Comparison of ENCODE assay signal across 9 mouse cellular contexts in the genomic region with DNA sequence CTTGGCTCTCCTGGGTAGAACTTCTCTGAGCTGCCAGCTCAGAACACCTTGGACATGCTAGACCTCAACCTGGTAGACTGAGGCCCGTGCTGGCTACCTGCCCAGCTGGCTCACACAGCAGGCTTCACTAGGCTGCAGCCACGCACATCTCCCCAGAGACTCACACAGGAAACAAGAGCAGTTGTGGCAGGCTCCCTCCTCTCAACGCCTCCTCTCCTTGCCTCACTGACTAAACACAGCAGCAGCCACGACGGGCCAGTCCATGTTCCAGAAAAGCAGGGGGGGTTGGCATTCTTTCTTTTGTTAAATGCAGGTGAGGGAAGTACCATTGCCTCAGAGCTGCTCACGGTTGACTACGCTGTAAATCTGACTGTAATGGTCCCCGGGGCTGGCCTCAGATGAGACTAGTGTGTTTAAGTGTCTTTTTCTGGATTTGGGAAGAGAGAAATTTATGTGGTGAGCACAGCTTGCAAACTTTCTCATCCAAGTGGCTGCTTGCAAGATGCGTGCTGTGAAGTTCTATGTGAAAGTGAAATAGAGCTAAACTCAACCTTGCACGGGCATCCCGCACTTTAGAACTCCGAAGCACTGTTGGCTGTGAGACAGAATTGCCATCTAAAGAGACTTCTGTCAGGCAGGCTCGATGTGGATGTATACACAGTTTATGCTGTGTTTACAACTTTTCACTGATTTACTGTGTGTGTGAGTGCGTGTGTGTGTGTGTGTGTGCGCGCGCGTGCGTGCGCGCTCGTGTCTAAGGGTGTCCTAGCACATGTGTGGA.
DNase-seq lines count a peak whose midpoint lies in the region; ATAC-seq and TF ChIP-seq lines count a peak whose summit lies in the region.
"Had no signal": no experiment of that assay in that cellular context is flagged by ENCODE, and none has a peak within 500 bp of the region (broad histone marks: within the 10 kb centered on the region; RNA-seq: fewer than 3 reads in every experiment).

No protein-coding gene starts in this region.

- 0 out of 2 replicates have a peak, but pooled peaks cover under 1% of the 10 kb centered on the region for H3K9me3 ChIP-seq in forebrain, embryonic 10.5 days
- H3K9me3 ChIP-seq in heart, embryonic 15.5 days (replicated peaks) = no peaks in the 10 kb centered on the region
- H3K9me3 ChIP-seq in kidney, postnatal 0 days (replicated peaks; ENCODE audit: low read length) = no peaks in the 10 kb centered on the region
- H3K9me3 ChIP-seq: G1E had no signal

- TF ChIP-seq CTCF in kidney, postnatal 0 days (IDR thresholded peaks at IDR 0.05; ENCODE audit: low read depth) = no peak; the same call in 1 of the 2 replicates

- H3K4me3 ChIP-seq in forebrain, embryonic 10.5 days = peak overlapping the region; percentile 53
- H3K4me3 ChIP-seq in heart, embryonic 15.5 days = peak overlapping the region; percentile 46
- peak overlapping the region; percentile 33 for H3K4me3 ChIP-seq in kidney, postnatal 0 days (replicated peaks; ENCODE audit: low read depth, low read length)

- H3K4me2 ChIP-seq in heart, embryonic 15.5 days = peak overlapping the region; percentile 56
- H3K4me2 ChIP-seq in kidney, postnatal 0 days (ENCODE audit: low read length) = peak overlapping the region; percentile 61

- H3K27me3 ChIP-seq in forebrain, embryonic 10.5 days (ENCODE audit: poor library complexity, severe bottlenecking) = no peaks in the 10 kb centered on the region
- H3K27me3 ChIP-seq in heart, embryonic 15.5 days = no peaks in the 10 kb centered on the region
- H3K27me3 ChIP-seq in kidney, postnatal 0 days (ENCODE audit: insufficient read depth, low read length) = no peaks in the 10 kb centered on the region

- peaks cover 63% of the 10 kb centered on the region for H3K4me1 ChIP-seq in forebrain, embryonic 10.5 days
- H3K4me1 ChIP-seq in heart, embryonic 15.5 days (replicated peaks) = peaks cover 60% of the 10 kb centered on the region
- H3K4me1 ChIP-seq in kidney, postnatal 0 days (replicated peaks; ENCODE audit: insufficient read depth, low read length) = peaks cover 40% of the 10 kb centered on the region

- peak overlapping the region; percentile 53 for H3K9ac ChIP-seq in heart, embryonic 15.5 days
- peak overlapping the region; percentile 56; the same call in 1 of the 2 replicates for H3K9ac ChIP-seq in kidney, postnatal 0 days (ENCODE audit: low read depth, low read length)

- peak overlapping the region; percentile 88 for H3K27ac ChIP-seq in forebrain, embryonic 10.5 days
- peak overlapping the region; percentile 81 for H3K27ac ChIP-seq in heart, embryonic 15.5 days
- peak overlapping the region; percentile 88 for H3K27ac ChIP-seq in kidney, postnatal 0 days

- H3K36me3 ChIP-seq in forebrain, embryonic 10.5 days (replicated peaks) = peaks cover 6% of the 10 kb centered on the region; the same call in 1 of the 2 replicates
- no peaks in the 10 kb centered on the region for H3K36me3 ChIP-seq in heart, embryonic 15.5 days
- H3K36me3 ChIP-seq in kidney, postnatal 0 days (ENCODE audit: insufficient read depth, low read length) = no peaks in the 10 kb centered on the region
- H3K36me3 ChIP-seq: G1E had no signal

- WGBS in forebrain, embryonic 10.5 days = 43% methylated on average over 22 of the region's 22 CpGs
- 38% methylated on average over 22 of the region's 22 CpGs for WGBS in heart, embryonic 15.5 days
- 32% methylated on average over 22 of the region's 22 CpGs for WGBS in kidney, postnatal 0 days

- peak; percentile 69 for ATAC-seq in heart, embryonic 15.5 days (replicated peaks; ENCODE audit: insufficient number of reproducible peaks, insufficient read depth, low FRiP score, low read depth)
- ATAC-seq in kidney, postnatal 0 days (replicated peaks; ENCODE audit: low FRiP score, low read depth) = peak; percentile 72
- ATAC-seq in monocyte, adult 5-6 weeks (replicated peaks; ENCODE audit: insufficient number of reproducible peaks, low FRiP score, low TSS enrichment, poor library complexity, severe bottlenecking) = peak; percentile 66; the same call in 1 of the 2 replicates

- DNase-seq in urinary bladder, adult 18-20 months (ENCODE audit: low spot score in 2 of 2) = peak; percentile 60 to 83
- no peak for DNase-seq in urinary bladder, postnatal 10 days (ENCODE audit: low spot score)
- DNase-seq in forebrain, embryonic 10.5 days (ENCODE audit: extremely low spot score, low spot score) = peak; percentile 77
- peak; percentile 93 for DNase-seq in kidney, postnatal 0 days (ENCODE audit: low spot score)
- peak; percentile 53 for DNase-seq in liver
- peak; percentile 63 to 72 for DNase-seq in spleen, postnatal 14 days (ENCODE audit: low spot score in 2 of 2)
